Mouse (Mus musculus) induced T-regulatory cell, adult 2 months (primary cell): ENCODE measurements around the gene Ptpa.
A peak's percentile ranks its signal among the peaks of the same experiment; 100 is the strongest.

Source experiments
- DNase-seq: peaks from one replicate; pipeline ENCODE4 v3.0.0-alpha.2; 2012; ENCODE audit warnings: low read depth

Gene Ptpa

DNA sequence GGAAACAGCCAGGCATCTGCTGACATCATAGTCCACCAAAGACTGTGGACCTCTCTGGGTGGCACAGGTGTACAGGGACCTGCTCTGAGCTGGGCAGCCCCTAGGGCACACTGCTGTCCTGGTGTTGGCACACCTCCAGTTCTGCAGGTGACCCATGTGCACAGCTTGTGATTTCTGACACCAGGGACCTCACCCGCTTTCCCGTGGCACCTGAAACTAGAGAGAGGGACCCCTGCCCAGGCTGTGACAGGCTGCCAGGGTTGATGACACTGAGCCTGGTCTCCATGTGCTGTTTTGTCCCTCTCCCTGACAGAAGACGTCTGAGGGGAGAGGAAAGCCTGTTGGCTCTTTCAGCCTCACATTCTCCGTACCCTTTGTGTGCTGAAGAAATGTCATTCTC is 22.0 kb downstream of the Ptpa start:
- DNase-seq = no peak

DNA sequence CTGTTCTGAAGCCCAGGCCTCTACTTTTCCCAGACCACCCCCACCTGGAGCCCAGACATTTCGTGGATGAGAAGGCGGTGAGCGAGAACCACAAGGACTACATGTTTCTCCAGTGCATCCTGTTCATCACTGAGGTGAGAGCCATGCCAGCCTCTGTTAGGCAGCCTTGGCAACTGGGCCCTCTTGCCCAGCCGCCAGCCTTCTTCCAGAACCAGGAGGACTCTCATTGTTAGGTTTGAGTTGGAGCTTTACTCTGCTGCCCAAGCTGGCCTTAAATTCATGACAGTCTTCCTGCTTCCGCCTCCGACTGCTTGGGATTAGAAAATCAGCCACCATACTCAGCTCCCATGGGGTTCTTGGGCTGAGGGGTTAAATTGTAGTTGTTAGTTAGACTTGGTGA is 23.8 kb downstream of the Ptpa start:
- DNase-seq = no peak

DNA sequence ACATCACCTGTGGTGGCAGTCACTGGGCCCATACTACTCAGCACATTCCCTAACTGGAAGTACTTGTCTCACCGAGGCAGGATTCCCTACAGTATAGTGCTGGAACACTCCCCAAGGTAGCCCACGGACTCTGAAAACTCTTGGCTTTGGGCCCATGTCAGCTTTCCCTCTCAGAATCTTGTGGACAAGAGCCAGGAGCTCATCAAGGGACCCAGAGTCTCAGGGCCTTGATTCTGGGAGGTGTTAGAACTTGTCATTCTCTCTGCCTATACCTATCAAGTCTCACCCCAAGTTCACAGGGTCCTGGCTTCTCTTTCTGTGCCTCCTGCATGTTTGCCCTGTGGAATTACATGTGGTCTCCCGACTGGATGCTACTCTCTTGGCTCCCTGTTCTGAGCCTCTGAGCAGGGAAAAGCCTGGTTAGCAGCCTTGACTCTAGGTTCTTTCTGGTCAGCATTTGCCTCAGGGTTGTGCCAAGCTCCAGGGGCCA is 24.4 kb downstream of the Ptpa start:
- no peak for DNase-seq

DNA sequence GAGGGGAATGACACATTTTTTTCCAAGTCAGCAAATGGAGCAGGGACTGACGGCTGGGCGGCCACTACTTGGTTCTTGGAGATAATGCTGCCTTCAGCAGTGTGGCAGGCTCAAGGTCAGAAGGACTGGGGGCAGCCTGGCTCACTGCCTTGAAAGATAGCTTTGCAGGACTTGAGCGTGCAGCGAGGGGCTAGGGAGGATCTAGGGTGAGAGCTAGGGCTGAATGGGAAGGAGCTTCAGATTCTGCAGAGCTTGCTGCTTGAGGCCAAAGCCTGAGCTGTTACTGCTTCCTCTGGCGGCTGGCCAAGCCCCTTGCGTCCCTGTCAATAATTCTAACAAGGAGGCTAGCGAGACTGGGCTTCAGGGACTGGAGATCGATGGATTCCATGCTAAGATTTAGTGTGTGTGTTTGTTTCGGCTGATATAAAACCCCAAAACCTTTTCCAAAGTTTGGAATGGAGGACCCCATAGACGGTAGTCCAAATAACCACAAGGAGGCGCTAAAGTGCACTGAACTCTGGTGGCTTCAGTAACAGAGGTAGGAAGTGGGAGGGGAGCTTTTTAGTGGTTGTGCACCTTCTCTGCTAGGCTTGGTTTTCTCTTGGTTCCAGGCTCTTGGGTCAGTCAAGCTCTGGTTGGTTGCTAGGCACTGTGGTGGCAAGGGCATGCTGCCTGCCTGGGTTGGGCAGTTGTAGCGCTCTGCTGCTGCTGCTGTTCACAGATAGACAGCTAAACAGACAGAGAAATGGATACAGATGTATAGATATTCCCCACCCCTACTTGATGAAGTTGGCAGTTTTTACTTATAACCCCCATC is 25.1 kb downstream of the Ptpa start:
- DNase-seq = peak; percentile 92

DNA sequence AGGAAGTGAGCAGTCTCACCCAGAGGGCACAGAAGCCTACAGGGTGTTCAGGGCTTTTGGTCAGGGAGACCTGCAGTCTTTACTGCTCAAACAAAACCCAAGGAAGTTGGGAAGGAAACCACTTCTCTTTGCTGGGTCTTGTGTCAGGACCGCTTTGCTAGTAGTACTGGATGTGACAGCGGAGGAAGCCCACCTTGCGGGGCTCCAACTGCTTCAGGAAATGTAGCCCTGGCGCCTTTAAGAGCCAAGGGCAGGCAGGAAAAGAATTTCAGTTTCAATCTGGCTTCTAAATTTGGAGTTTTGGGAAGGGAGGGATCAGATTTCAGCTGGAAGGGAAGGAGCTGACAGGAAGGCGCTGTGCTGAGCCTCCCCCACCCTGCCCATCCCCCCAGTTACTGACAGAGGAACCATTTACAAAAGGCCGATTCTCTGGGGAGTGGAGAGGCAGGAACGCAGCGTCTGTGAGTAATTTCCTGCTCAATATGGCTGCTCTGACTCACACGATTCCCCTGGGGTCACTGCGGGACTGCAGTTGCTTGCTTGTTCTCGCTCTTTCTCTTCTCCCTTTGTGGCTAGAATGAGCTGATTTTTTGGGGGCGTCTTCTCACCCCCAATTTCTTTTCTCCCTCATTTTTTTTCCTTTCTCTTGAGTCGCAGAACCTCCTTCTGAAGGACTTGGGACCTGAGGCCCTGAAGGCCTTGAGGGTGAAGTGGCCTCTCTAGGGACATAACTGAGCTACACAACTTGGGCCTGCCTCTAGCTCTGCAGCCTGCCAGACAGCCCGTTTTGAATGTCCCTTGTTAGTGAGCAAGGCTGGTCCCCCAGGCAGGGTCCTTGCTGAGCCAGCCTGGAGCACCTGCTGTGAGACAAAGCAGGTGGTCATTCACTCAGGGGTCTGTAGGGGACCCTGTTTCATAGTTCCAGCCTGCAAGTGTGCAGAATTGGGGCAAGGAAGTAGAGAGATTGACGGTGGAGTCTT is 26.0 kb downstream of the Ptpa start:
- DNase-seq = peak; percentile 86

DNA sequence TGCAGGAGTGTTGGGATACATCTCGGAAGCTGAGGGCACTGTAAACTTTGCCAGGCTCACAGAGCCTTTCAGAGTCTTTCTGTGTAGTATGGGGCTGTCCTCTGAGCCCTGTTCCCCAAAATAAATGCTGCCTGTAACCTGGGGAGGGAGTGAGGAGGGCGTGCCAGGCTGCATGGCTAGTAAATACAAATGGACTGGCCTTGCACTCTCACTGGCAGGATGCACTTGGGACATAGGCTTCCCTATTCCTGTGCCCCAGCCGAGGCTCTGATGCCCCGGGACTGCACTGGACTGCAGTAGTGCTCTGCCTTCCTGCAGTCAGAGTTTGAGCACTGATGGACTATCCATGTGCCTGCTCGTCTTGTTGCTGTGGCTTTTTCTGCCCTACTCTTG is 26.7 kb downstream of the Ptpa start:
- no peak for DNase-seq

DNA sequence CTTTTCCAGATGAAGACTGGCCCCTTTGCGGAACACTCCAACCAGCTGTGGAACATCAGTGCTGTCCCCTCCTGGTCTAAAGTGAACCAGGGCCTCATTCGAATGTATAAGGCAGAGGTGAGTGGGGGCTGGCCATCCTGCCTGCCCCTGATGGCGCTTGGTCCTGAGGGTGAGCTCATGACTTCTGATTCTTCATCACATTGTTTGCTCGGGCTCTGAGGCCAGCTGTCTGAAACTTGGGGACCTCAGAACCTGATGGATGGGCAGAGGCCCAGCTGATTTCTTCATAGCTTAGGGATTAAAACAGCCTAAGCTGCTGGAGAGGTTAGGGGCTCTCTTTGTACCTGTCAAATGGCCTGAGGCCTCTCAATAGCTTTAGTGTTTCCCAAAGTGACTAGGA is 27.4 kb downstream of the Ptpa start:
- DNase-seq = no peak

DNA sequence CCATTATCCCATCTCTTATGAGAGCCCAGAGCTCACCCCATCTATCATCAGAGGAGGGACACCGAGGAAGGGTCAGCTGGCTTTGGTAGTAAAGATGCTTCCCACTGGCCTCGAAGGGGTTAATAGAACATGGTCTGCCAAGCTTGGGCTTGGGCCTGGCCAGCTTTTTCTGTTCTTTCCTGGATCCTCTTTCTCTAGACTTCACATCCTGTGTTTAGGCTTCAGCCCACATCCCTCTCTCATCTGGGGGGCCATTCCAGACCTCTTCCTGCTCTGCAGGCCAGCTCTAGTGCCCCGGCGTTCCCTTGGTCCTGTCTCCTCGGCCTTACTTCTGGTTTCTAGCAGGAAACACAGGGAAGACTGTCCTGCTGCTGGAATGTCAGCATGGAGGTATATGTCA is 28.2 kb downstream of the Ptpa start:
- DNase-seq = no peak

DNA sequence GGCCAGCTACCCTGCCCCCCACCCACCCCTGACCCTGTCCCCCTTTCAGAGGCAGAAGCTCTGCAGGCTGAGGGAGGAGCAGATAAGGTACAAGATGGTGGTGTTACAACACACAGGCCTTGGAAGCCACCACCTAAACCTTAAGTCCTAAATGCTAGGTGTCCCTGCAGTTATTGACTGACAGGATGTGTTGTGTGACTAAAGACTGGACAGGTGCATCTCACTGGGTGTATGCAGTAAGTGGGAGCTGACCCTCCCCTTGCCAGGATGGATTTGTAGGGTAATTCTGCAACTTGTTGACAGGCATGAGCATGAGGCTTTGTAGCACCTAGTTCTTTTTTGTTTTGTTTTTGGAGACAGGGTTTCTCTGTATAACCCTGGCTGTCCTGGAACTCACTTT is 28.6 kb downstream of the Ptpa start:
- DNase-seq = no peak

DNA sequence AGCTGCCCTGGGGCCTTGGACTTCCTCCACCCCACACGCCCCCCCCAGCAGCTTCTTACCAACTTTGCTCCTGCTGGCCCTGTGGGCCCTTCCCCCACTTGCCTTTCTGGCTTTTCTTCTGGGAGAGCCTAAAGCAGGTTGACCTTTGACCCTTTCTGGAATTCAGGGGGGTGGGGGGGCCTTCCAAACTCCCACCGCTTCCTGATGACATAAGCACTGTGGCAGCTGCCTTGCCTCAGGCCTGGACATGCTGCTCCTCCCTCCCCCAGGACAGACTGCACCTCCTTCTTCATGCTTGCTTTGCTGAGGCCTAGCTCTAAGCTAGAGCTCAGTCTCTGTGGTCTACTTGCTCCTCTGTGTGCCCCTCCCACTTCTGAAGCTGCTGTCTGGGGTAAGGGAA is 29.5 kb downstream of the Ptpa start:
- no peak for DNase-seq

DNA sequence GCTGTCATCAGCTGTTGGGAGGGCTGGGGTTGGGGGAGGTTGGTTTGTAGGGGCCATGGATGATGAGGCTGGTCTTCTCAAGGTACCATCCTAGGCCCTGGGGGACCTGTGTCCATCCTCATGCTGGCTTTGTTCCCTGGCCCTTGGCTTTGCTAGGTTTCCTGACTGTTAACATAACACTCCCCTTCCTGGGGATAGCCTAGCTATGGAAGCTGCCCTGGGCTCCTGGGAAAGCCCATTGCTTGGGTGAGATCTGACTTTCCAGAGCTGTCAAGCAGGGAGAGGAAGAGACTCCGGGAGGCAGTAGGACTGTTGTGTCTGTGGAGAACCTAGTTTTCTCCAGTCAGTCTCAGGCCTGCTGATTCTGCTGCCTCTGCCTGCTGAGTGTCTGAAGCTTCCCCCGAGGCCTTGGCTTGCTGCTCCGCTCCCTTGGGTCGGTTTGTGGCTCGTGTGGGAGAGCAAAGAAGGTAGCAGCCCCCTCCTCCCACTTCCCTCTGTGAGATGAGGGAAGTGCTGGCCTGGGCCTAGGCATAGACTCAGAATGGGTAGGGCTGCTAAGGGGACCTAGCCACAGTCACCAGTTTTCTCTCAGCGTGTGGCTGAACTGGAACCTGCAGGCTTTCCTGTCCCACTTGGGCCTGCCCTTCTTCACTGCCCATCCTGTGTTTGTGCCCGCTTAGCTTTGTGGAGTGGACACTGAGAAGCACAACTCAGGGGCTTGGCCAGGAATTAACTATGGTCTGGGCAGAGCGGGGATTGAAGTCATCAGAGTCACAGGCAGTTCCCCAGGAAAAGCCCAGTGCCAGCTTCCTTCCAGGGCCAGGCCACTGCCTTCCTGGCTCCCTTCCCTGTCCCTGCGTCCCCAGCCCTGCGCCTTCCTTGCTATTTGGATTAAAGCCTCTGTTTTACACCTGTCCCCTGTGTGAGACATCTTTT is 31.3 kb downstream of the Ptpa start:
- DNase-seq = no peak

DNA sequence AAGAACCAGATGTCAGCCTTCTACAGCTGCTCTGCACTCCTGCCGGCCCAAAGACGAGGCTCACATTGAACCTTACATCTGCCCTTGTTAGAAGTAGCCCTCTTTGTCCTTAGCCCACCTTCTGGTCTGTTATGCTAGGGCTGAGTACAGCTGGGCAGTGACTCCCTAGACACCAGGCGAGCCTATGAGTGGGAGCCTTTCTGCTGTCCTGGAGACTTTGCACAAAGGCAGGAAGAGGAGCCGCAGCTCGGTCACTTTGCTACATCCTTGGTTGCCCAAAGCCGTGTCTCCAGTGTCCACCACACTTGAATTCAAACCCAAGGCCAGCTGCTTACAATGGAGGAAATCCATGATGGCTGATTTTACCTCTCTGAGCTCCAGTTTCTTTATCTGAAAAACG is 32.5 kb downstream of the Ptpa start:
- no peak for DNase-seq

DNA sequence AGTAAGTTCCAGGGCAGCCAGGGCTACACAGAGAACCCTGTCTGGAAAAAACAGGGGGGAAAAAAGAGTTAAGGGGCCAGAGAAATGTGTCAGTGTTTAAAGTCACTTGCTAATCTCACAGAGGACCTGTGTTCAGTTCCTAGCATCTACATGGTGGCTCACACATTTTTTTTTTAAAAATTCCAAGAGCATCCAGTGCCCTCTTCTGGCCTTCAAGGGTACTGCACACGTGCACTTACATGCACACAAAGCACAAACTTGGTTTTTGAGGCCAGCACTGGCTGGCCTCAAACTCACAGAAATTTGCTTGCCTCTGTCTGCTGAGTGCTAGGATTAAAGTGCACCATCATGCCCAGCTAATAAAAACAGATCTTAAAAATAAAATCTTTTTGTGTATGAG is 34.7 kb downstream of the Ptpa start:
- peak; percentile 52 for DNase-seq

DNA sequence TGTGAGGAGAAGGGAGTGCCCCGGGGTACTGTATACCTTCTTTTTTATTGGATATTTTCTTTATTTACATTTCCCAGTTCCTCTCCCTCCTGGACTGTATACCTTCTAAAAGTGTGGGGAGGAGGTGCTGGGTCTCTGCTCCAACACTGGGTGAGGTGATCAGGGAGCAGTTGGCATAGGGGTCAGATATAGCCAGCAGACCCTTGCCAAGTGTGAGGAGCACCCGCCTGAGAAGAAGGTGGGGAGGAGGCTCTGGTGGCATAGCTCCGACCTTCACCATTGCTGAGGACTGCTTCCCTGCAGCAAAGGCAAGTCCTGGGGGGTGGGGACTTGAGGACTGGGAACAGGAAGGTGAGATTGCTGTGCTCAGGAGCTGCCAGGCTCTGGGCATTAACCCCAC is 35.7 kb downstream of the Ptpa start:
- DNase-seq = no peak

DNA sequence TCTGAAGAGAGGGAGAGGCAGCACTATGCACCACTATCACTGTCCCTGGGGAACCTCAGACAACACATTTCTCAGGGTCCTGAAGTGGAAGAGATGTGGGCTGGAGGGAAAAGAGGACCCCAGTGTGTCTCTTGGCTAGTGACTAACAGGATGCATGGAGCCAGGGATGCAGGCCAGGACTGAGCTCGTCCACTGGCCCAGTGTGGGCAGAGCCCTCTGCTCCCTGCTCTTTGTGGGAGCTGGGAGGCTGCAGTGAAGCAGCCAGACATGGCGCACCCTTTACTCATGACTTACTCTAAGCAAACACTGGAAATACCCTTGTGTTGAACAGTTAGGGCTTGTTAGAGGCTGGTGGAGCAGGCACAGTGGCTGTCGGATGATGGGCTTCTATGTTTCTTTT is 37.7 kb downstream of the Ptpa start:
- DNase-seq = no peak

DNA sequence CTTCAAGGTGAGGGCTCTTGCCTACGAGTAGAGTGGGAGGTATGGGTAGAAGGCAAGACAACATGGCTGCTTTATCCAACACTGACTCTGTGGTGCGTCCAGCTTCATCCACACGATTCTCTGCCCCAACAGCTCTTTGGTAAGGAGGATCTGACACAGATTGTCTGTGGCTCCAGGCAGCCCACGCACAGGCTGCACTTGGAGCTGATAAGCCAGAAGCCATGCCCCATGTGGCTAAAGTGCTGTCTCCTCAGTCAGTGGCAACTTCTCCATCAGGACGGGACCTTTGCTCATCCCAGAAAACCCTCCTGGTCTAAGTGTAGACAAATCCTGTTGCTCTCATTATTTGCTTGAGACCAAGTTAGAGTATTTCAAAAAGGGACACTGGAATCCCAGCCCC is 38.7 kb downstream of the Ptpa start:
- DNase-seq = no peak

DNA sequence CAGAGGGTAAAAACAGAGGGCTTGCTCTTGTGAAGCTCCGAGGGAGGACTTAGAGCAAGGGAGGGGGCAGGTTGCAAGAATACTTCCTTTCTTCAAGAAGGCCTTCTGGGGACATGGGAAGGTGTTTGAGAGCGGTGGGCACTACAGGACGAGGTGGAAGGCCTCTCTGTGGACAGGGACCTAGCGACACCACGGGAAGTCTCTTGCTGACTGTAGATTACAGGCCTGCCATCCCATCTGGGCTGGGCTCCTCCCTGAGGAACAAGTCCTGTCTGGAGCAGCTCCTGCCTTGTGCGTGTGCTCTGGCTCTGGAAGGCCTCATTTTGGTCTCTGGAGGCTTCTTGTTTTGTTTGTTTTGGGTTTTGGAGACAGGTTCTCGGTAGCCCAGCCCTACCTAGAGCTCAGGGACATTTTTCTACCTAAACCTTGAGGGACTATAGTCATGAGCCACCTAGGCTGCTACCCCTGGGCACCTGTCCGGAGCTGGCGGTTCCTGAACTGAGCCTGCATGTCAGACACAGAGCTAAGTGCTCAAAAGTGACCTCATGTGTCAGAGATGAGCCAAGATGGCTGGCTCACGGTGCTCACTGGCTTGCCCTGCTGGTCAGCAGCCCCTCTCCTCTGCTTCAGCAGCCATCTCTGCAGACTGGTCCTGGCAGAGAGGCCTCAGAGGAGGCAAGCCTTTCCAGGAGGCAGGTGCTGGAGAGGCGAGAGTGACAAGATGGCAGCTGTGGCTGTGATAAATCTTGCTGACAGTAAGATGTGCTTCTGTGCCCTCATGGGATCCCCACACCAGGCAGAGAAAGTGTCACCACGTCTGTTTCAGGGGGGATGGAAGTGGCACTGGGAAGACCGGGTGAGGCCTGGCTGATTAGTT is 40.5 kb downstream of the Ptpa start:
- DNase-seq = no peak

DNA sequence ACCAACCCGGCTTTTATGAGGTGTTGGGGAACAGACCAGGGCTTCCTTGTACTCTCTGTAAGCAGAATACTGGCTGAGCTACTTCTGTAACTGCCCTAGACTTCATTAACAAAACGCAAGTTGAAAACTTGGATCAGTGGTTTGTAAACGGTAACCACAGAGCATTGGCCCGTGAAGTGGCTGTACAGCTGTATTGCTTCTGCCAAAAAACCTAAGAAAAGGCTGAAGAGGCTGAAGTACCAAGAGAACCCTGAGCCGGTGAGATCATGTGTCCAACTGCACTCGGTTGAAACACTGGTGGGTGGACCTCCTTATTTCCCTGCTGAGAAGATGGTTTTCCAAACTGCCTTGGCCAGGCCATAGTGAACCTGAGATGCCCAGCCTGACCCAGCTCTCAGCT is 42.5 kb downstream of the Ptpa start:
- DNase-seq = no peak

DNA sequence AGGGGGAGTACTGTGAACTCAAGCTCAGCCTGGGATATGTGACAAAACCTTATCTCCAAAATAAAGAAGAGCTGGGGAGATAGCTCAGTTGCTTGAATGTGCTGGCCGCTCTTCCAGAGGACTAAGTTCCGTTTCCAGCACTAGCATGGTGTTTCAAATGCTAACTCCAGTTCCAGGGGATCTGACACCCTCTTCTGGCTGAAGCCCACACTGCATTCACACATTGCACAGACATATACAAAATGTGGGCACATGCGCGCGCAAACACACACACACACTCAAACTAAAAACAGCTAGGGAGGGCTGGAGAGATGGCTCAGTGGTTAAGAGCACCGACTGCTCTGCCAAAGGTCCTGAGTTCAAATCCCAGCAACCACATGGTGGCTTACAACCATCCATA is 43.4 kb downstream of the Ptpa start:
- DNase-seq = no peak

DNA sequence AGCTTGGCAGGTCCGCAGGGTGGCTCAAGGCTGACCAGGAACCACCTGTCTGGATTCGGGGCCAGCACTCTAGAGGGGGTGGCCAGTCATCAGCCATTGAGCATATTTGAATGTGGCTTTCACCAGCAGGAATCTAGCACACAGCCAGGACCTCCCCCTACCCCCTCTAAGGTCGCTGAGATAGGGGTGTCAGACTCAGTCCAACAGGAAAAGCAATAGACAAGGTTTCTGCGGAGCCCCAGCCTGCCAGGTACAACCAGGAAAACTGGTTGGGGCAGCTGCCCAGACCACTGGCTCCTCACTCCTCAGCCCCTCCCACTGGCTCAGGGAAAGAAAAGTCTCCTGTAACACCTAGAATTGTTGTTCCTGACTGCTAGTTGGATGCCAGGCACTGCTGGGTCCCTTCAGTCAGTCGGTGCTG is 47.5 kb downstream of the Ptpa start:
- no peak for DNase-seq

DNA sequence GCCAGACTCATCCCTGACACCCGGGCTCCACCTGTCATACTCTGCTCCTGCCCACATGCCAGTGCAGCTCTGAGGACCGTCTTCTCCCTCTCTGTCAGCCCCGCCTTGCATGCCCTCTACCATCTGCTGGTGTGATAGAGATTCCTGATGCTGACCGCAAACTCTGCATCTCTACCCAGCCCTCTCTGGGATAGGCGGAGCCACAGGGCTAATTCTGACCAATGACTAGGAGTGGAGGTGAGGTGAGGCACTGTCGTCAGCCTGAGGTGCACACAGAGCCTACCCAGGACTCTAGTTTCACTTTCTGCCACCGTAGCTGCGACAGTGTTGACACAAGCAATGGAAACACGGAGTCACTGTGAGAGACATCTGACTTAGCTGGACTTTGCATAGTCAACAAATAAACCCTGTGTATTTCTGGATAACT is 48.1 kb downstream of the Ptpa start:
- DNase-seq = peak; percentile 97
